Mouse (Mus musculus): Measurements from ENCODE around the gene Fam53a. TPM values are rescaled to one million over a fixed set of nuclear protein-coding genes. Genes with fewer than 3 reads are reported as not detected.
A peak's percentile ranks its signal among the peaks of the same experiment; 100 is the strongest.

Fam53a gene
- total RNA-seq, 2 experiments from 2014 or later: 24.5 to 28.2 TPM

DNA sequence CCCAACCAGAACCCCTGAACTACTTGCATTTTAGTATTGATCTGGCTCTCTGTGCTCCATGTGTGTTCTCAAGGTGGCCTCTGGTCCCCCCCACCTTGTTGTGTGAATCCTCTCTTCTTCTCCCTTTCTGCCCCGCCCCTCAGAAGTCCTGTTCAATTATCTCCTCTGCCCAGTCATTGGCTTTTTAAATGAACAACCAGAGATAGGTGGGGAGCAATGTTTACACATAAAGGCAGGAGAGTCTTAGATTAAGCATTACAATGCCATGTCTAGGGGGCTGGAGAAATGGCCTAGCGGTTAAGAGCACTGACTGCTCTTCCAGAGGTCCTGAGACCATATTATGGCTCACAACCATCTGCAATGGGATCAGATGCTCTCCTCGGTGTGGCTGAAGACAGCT is 5.9 kb upstream of the Fam53a start:
- no peak for DNase-seq (ENCODE audit: low spot score in 2 of 2)

DNA sequence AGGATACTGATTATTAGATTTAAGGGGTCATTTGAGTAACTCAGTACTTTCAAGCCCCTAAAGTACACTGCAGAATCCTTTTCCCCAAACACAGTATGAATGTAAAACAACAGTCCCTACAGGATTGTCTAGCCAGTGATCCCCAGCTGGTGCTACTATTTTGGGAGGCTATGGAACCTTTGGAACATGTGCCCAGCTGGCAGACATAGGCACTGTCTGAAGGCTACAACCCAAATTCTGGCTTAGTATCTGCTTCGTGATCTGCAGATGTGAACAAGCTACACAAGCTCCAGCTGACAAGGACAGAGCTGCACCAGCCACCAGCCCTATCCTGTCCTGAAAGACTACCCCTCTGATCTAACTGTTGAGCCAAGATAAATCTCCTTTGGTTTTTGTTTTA is 3.1 kb upstream of the Fam53a start:
- DNase-seq (ENCODE audit: low spot score in 2 of 2): no peak

DNA sequence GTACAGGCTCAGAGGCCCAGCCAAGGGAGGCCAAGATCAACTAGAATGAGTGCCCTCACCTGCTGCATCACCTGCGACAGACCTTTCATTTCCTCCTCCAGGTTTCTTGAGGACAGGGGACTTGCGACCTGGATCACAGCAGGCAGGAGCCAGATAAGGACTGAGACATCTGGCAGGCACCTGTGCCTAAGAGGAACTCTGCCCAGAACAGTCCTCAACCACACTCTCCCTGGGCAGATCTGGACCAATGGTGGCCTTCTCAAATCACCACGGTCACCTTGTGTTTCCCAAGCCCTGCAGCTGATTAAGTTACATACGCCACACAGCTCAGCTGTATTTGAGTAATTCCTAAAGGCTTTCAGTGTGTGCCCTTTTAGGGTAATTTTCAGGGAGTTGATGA is 1.2 kb upstream of the Fam53a start:
- no peak for DNase-seq (ENCODE audit: low spot score in 2 of 2)

- peak in 1 of 2 experiments; percentile 40 for DNase-seq (ENCODE audit: low spot score in 2 of 2)
Observed at GRCm38 (mm10) chr5:33630061-33630460, 626 bp upstream of the Fam53a start.

DNA sequence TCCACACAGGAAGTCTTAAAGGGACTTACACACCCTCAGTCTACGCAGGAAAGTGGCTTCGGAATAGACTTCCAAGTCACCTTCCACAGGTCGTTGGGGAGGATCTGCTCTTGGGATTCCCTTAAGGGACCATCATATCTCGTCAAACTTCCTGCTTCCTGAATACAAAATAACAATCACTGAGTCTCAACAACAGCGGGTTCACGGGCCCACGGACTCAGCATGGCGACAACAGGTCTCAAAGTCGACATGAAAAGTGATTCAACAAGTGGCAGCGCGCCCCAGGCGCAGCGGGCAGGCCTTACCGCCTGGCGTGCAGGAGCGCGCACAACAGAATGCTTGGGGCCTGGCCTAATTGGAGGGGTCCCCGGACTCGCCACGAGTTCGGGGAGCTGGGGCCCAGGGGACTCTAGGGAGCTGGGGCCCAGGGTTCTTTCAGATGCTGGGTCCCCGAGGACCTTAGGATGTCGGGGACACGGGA is 575 bp downstream of the Fam53a start:
- DNase-seq (ENCODE audit: low spot score in 2 of 2): peak in 1 of 2 experiments; percentile 65

DNA sequence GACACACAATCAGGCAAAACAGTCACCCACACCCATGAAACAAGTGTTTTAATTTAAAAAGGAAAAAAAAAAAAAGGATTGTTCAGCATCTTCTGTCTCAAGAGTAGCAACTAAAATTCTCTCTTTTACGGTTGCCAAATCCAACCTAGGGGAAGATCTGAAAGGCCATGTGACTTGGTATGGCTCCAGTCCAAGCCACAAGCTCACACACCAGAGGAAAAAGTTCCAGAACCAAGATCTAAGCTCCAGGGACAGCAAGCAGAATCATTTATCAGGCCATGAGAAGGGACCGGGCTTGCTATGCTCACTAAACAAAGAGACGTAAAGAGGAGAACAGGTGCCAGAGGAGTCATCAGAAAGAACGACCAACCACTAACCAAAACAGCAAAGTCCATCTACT is 1.5 kb downstream of the Fam53a start:
- peak in 1 of 2 experiments; percentile 29 for DNase-seq (ENCODE audit: low spot score in 2 of 2)

- no peak for DNase-seq (ENCODE audit: low spot score in 2 of 2)
Observed at GRCm38 (mm10) chr5:33623766-33624165, 5.7 kb downstream of the Fam53a start.

DNA sequence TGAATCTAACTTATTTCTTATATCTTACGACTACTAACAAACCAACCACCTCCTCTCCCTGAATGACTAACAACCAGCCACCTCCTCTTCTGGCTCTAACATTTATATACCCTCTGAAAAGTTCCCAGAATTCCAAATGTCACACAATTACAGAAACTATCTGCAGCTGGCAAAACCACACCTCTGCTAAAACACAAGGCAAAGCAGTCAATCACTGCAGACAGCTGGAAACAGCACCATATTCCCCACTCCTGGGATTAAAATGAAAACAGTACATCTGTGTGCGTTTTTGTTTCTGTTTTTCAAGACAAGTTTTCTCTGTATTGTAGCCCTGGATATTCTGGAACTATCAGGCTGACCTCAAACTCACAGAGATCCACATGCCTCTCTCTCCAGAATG is 6.8 kb downstream of the Fam53a start:
- DNase-seq (ENCODE audit: low spot score in 2 of 2): no peak

DNA sequence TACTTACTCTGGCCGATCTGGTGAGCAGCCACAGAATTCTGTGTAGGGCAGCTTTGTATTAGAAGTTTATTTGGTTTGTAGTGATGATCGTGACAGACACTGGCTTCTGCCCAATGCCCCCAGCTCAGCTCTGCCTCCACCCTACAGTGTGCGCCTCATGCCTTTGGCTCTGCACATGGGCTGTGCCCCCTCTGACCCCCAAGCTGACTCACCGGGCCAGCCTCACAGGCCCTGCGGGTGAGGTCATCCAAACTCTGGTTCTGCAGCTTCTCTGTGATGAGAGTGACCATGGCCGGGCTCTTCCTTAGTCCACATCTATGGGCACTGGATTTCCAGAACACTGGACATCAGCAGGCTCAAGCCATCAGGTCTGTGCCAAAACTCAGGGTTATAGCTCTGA is 15.0 kb downstream of the Fam53a start:
- peak; percentile 21 to 39 for DNase-seq (ENCODE audit: low spot score in 2 of 2)

DNA sequence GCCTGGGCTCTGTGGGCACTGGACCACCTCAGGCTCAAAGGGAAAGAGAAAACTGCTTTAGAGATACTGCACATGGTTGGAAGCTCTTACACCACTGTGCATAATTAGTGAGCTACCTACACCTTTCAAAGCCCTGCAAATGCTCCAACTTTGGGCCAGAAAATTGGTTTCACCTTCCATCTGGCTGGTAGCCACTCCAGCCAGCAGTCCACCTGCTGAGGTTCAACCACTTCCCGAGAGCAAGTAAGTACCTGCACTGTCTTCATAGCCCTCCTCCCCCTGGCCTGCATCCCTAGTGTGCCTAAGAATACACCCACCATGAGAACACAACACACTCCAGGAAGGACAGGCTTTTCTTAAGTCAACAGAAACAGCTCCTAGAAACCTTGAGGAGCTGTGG is 17.6 kb downstream of the Fam53a start:
- no peak for DNase-seq (ENCODE audit: low spot score in 2 of 2)

DNA sequence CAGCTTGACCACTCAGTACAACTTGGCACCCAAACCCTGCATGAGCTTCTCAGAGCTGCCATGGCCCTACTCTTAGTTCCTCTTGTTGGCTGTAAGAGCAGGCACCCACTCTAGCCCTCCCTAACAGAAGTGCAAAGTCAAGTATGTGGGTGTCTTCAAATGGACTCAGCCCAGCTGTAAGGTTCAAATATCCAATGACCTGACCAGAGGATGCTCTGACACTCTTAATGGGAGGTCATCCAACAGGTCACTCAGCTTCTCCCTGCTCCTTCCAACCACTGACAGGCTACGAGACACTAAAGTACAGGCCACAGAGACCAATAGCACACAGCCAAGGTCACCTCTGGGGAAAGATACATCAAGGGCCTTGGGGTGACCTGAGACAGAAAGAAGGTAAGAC is 20.2 kb downstream of the Fam53a start:
- no peak for DNase-seq (ENCODE audit: low spot score in 2 of 2)

GRCm38 (mm10) chr5:33607434-33607833 is 22.0 kb downstream of the Fam53a start:
- no peak for DNase-seq (ENCODE audit: low spot score in 2 of 2)

GRCm38 (mm10) chr5:33606631-33607030 is 22.8 kb downstream of the Fam53a start:
- no peak for DNase-seq (ENCODE audit: low spot score in 2 of 2)

DNA sequence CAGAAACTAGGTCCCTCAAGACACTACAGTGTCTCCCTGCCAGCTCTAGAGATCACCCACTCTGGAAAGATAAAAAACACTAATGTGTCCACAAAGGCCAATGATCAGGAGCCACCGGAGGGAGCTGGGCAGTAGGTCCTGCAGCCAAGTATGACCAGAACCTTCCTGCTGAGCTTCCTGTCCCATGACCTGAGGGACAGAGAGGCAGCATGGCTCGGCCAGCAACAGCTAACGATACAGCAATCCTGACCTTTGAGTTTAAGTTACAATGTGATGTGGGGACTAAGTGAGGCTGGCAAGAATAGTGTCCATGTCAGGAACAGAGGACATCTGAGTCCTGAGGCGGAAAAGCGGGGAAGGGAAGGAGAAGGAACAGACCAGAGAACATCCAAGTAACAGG is 24.1 kb downstream of the Fam53a start:
- no peak for DNase-seq (ENCODE audit: low spot score in 2 of 2)

- no peak for DNase-seq (ENCODE audit: low spot score in 2 of 2)
Observed at GRCm38 (mm10) chr5:33593620-33594019, 35.8 kb downstream of the Fam53a start.

DNA sequence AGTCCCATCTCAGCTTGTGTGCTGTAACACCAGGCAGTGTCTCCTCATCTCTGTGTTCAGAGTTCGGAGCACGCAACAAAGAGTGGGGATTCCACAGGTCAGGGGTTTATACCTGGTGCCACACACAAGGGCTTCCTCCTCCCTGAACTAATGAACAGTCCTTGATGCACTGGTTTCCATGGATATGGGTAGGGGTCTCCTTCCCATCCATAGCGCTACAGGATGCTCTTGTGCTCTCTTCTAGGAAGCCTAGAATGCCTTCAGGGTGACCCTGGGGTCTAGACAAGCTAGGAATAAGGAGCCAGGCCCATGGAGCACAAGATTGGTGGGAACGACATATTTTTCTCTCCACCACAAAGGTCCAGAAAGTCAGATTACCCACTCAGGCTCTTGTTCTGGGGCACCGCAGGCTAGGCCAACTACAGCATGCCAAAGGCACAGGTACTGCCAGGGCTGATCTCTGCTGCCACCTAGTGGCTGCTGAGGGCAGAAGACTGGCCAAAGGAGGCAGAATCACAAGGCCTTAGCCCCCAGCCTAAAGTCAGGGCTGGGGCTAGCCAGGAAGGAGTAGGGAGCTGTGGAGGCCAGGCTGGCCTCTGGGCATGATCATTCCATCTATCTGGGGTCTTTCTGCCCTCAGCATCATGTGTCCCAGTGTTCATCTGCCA is 40.1 kb downstream of the Fam53a start:
- peak; percentile 71 to 73 for DNase-seq (ENCODE audit: low spot score in 2 of 2)

- no peak for DNase-seq (ENCODE audit: low spot score in 2 of 2)
Observed at GRCm38 (mm10) chr5:33588066-33588465, 41.4 kb downstream of the Fam53a start.

GRCm38 (mm10) chr5:33587498-33588058 is 41.9 kb downstream of the Fam53a start:
- no peak for DNase-seq (ENCODE audit: low spot score in 2 of 2)

DNA sequence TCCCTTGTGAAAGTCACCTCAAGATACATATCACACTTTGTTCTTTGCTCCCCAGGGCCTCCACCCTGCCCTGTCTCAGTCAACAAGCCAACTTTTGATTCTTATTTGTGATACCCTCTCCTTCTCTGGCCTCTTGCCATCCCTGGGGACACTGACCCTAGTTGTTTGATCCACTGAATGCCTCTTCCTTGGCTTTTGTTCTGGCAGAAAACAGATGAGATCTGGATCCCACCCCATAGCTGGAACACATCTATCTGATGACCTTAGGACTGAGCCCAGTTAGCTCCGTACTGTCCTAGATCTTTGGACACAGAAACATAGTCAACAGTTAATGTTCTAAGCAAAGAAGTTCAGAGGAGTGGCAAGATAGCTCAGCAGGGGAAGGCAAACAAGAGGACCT is 49.1 kb downstream of the Fam53a start:
- no peak for DNase-seq (ENCODE audit: low spot score in 2 of 2)

DNA sequence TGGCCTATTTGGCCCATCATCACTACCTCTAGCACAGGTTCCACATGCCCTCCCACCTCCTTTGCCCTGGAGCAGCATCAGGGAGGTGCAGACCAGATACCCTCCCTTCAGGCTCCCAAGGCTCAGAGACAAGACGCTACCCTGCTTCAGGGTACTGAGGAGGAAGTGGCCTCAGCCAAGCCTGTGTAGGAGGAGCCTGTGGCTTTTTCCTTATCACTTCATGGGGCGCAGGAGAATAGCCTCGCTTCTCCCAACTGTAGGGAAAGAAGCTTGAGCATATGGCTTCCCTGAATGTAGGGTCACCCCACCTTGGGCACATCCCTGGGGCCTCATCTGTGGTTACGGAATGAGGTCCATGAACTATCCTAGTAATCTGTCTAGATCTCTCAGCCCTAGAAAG is 55.2 kb downstream of the Fam53a start:
- no peak for DNase-seq (ENCODE audit: low spot score in 2 of 2)

- DNase-seq (ENCODE audit: low spot score in 2 of 2): no peak
Observed at GRCm38 (mm10) chr5:33565886-33566285, 63.5 kb downstream of the Fam53a start.

- no peak for DNase-seq (ENCODE audit: low spot score in 2 of 2)
Observed at GRCm38 (mm10) chr5:33556277-33556995, 73.0 kb downstream of the Fam53a start.

Data from adrenal gland, adult 18-20 months (tissue).